Mouse (Mus musculus) spleen, adult 2 months (tissue): Measurements from ENCODE around the gene Hoxd8.

Experiments used
- CTCF ChIP-seq: fragments of 200-500 bp; IDR thresholded peaks from 2 replicates; pipeline ENCODE4 v1.5.1; 2011; ENCODE audit warnings: mild to moderate bottlenecking, inconsistent platforms; ENCODE audit not compliant: insufficient read depth, insufficient read length, insufficient replicate concordance; ENCODE audit errors: extremely low read depth
- POLR2A ChIP-seq: fragments of 200-500 bp; IDR thresholded peaks from 2 replicates; pipeline ENCODE4 v1.6.1; 2011; ENCODE audit warnings: low read depth, low read length, inconsistent platforms

GRCm38 (mm10) chr2:74668370-74669229, 35.8 kb upstream of the Hoxd8 start:
- TF ChIP-seq CTCF = no peak
- TF ChIP-seq POLR2A = no peak
